Comparison of ENCODE assay signal across 8 mouse cellular contexts in the genomic region with DNA sequence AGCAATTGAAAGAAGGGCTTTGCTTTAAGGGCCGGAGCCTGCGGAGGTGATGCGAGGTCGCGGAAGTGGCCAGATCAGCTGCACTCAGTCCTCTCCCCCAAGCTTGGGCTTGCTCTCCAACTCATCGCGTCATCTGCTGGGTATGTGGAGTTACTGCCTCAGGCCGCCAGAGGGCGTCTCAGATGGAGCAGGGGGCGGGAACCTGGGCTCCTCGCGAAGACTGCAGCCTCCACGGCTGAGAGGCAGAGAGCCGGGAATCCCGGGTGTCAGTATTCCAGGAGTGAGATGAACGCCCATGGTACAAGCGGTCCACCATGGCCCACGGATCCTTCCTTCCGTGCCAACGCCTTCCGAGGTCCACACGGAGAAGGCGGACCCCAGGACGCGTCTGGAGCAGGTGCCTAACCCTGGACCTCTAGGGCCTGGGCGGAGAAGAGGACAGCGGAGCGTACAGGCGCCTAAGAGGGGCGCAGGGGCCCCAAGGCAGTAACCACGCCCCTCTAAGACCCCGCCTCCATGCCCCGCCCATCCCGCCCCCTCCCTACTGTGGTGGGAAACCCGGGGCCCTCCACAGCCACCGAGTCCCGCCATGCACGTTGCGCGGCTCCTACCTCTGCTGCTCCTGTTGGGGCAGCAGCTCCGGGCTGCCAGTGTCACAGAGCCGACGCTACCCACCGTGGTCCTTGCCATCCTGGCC. TPM values are rescaled to one million over a fixed set of nuclear protein-coding genes. Genes with fewer than 3 reads are reported as not detected.
A peak's percentile ranks its signal among the peaks of the same experiment; 100 is the strongest.
DNase-seq lines count a peak whose midpoint lies in the region; ATAC-seq lines count a peak whose summit lies in the region.

A gene (plus strand): TSS at position 216 of the 697 bp plus-strand sequence.

- H3K9ac ChIP-seq in heart, embryonic 12.5 days, result peak within 1 kb of the TSS; percentile 72
- H3K9ac ChIP-seq in kidney, embryonic 16.5 days (replicated peaks; ENCODE audit: low read length), result peak within 1 kb of the TSS; percentile 66

- H3K27me3 ChIP-seq in heart, embryonic 12.5 days (replicated peaks), result peaks cover 7% of the 10 kb centered on the region; the same call in 1 of the 2 replicates
- H3K27me3 ChIP-seq in kidney, embryonic 16.5 days (ENCODE audit: insufficient read depth, low read length), result no peaks in the 10 kb centered on the region

- H3K36me3 ChIP-seq in heart, embryonic 12.5 days, result no peaks in the 10 kb centered on the region
- H3K36me3 ChIP-seq in kidney, embryonic 16.5 days (ENCODE audit: insufficient read depth, low read length), result no peaks in the 10 kb centered on the region

- no peaks in the 10 kb centered on the region for H3K9me3 ChIP-seq in heart, embryonic 12.5 days (replicated peaks)
- no peaks in the 10 kb centered on the region for H3K9me3 ChIP-seq in kidney, embryonic 16.5 days (ENCODE audit: low read length)

- peak within 1 kb of the TSS; percentile 86 for H3K4me2 ChIP-seq in heart, embryonic 12.5 days
- H3K4me2 ChIP-seq in kidney, embryonic 16.5 days (replicated peaks; ENCODE audit: low read depth, low read length), result peak within 1 kb of the TSS; percentile 93

- under 1% methylated on average over 44 of the region's 44 CpGs for WGBS in heart, embryonic 12.5 days
- 0% methylated on average over 44 of the region's 44 CpGs for WGBS in kidney, embryonic 16.5 days

- no peaks in the 10 kb centered on the region for H3K4me1 ChIP-seq in brown adipose tissue, adult 24 weeks (ENCODE audit: control insufficient read depth, insufficient read depth, insufficient read length, low read length)
- H3K4me1 ChIP-seq in heart, embryonic 12.5 days (replicated peaks), result peaks cover 29% of the 10 kb centered on the region
- H3K4me1 ChIP-seq in kidney, embryonic 16.5 days (ENCODE audit: insufficient read depth, low read length), result peaks cover 12% of the 10 kb centered on the region; the same call in 1 of the 2 replicates

- H3K27ac ChIP-seq in brown adipose tissue, adult 24 weeks (replicated peaks; ENCODE audit: low read depth, low read length), result no peak within 1 kb of the TSS
- H3K27ac ChIP-seq in heart, embryonic 12.5 days (ENCODE audit: poor library complexity, severe bottlenecking), result peak within 1 kb of the TSS; percentile 63
- H3K27ac ChIP-seq in kidney, embryonic 16.5 days (ENCODE audit: low read length), result peak within 1 kb of the TSS; percentile 71

- DNase-seq in liver, result peak; percentile 95
- peak; percentile 48 to 78 for DNase-seq in monocyte, adult 2 months (ENCODE audit: low read depth in 1 of 2, low spot score in 2 of 2)
- peak; percentile 77 to 83 for DNase-seq in spleen, postnatal 36 days (ENCODE audit: low spot score in 2 of 2)

- peak; percentile 90 for ATAC-seq in CD4-positive, CD25-positive, alpha-beta regulatory T cell, adult 4 months
- ATAC-seq in erythroid progenitor cell, adult 5-6 weeks (replicated peaks; ENCODE audit: low FRiP score, poor library complexity, severe bottlenecking), result peak; percentile 74
- peak; percentile 91 for ATAC-seq in heart, embryonic 12.5 days (ENCODE audit: insufficient number of reproducible peaks, low FRiP score)
- ATAC-seq in kidney, embryonic 16.5 days (ENCODE audit: low FRiP score, low TSS enrichment), result peak; percentile 93

- peak within 1 kb of the TSS; percentile 67 for H3K4me3 ChIP-seq in brown adipose tissue, adult 24 weeks (ENCODE audit: insufficient read depth, low read depth, low read length)
- H3K4me3 ChIP-seq in heart, embryonic 12.5 days, result peak within 1 kb of the TSS; percentile 54
- H3K4me3 ChIP-seq in kidney, embryonic 16.5 days (ENCODE audit: low read length), result peak within 1 kb of the TSS; percentile 51

RNA-seq across cellular contexts. Expression of the gene that starts here (rescaled TPM):
- under 1 TPM; 0.20 to 0.87 TPM for polyA plus RNA-seq in CD4-positive, CD25-positive, alpha-beta regulatory T cell, adult 4 months (2017; shearing (Covaris generic))
- polyA plus RNA-seq in brown adipose tissue, adult 24 weeks (2012; ENCODE audit: insufficient read depth, insufficient read length, missing spikeins), result 3.1 and 3.5 TPM in 2 replicates
- total RNA-seq in erythroid progenitor cell, adult 5-6 weeks (2015; ENCODE audit: low replicate concordance), result 44.9 and 66.3 TPM in 2 replicates
- 36.4 and 48.1 TPM in 2 replicates for total RNA-seq in erythroid progenitor cell, adult 5-6 weeks (2017; ENCODE audit: low replicate concordance)
- 24.7 and 26.9 TPM in 2 replicates for polyA plus RNA-seq in heart, embryonic 12.5 days (2016; fragmentation: Nextera tagmentation; extraction: Ambion mirVana)
- 20.1 and 20.8 TPM in 2 replicates for polyA plus RNA-seq in kidney, embryonic 16.5 days (2015; fragmentation: Nextera tagmentation; extraction: Ambion mirVana)

Comparison
In these comparisons a context has a peak if more than half of its experiments do, and no peak if none do; other contexts are left out.
1. Peak in ATAC-seq in CD4-positive, CD25-positive, alpha-beta regulatory T cell, adult 4 months; RNA of the gene not detected or under 1 TPM.